Mouse (Mus musculus): ENCODE data around the gene Casp9.

Casp9 gene

GRCm38 (mm10) chr4:141817706-141818105, 24.3 kb downstream of the Casp9 start:
- no peak for DNase-seq (ENCODE audit: low spot score)

DNA sequence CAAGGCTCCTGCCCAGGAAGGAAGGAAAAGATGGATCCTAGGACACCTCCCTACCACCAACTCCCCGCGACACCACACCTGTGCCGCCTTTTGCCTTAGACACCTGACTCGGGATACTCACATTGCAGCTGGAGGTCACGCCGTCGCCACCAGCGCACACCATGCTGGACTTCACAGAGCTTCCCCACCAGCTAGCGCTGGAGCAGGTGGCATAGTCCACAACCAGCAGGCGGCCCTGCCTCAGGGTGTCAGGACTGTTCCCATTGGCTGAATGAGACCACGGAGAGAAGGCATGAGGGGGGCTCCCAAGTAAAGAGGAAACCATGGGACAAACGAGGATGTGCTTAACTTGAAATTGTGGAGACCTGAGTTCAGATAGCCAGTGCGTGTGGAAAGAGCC, 25.4 kb downstream of the Casp9 start:
- no peak for DNase-seq (ENCODE audit: low spot score)

- no peak for DNase-seq (ENCODE audit: low spot score)
These were observed 25.9 kb downstream of the Casp9 start for GRCm38 (mm10) chr4:141819316-141819715.

DNA sequence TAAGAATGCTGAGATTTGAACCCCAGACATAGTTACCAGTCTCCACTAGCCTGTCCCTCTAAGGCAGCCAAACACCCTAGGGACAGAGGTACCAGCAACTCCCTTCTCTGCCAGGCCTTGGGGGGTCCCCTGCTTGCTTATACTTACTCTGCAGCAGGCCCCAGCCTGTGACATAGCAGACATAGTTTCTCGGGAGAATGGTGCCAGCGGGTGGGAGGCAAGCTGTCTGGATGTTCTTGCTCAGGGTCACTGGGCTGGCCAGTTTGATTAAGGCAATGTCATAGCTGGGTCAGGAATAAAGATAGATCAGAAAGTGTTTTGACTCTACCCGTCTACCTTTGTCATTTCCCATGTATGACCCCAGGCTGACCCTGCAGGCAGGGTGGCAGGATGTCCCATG, 27.8 kb downstream of the Casp9 start:
- no peak for DNase-seq (ENCODE audit: low spot score)

GRCm38 (mm10) chr4:141822089-141822488, 28.7 kb downstream of the Casp9 start:
- peak; percentile 6 for DNase-seq (ENCODE audit: low spot score)

DNA sequence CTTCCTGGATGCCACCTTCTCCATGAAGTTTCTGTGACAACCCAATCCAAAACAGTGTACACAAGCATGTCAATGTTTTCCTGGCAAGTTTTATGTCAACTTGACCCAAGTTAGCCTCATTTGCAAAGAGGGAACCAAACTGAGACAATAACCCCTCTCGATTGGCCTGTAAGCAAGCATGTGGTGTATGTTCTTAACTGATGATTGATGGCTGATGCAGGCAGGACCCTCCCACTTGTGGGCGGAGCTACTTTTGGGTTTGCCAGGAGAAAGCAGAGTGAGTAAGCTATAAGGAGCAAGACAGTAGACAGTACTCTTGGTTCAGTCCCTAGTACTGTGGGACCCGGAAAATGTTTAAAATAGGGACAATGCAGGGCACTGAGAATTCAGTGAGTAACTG, 29.6 kb downstream of the Casp9 start:
- peak; percentile 31 for DNase-seq (ENCODE audit: low spot score)

DNA sequence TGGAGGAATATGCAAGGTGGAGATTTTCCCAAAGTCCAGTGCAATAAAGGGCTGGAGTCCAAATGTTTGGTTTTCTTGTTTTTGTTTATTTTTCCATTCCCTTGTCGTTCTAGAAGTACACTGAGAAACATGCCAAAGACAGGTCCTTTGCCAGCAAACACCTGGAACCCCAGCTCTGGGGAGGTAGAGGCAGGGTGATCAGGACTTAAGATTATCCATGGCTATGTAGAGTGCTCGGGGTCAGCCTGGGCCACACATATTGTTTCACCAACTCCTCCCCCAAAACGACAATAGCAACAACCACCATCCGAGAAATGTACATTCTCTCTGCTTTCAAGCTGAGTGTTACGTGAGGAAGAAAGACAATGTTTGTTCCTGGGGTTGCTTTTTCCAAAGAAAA, 32.6 kb downstream of the Casp9 start, which contains the start of gene Cela2a:
Gene Cela2a (minus strand): TSS at position 101 of the 400 bp plus-strand sequence.
- no peak for DNase-seq (ENCODE audit: low spot score)

DNA sequence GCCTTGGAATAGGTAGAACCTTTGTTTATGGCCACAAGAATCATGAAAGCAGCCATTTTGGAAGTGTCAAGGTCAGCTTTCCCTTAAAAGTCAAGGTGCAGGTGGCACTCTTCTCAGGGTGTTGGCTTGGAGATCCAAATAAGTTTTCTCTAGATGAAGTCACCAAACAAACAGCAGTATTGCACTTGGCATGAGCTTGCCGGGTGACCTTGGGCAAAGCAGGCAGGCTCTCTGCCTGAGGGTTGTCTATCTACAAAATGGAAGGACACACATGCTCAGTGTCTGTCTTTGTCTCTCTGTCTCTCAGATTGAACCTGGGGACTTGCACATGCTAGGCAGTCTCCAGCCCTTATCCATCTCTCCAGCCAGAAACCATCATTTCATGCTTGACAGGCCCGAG, 34.0 kb downstream of the Casp9 start:
- no peak for DNase-seq (ENCODE audit: low spot score)

- no peak for DNase-seq (ENCODE audit: low spot score)
These were observed 34.8 kb downstream of the Casp9 start for GRCm38 (mm10) chr4:141828177-141828576.

DNA sequence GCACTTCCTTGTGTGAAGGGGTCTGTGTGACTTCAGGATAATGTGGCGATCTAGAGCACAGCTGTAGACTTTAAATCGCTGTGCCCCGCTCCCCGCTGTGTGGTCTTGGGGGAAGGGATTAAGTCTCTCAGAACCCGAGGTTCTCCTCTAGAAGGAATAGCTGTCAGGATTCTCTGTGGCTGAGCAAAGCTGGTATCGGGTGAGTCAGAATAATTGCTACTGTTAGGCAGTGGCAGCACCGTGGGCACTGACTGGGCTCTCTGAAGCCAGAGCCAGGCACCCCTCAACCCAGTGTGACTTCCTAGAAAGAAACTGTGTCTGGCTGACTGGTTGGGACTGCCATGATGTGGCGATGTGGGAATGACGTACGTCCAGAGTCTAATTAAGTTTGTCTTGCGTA, 37.0 kb downstream of the Casp9 start:
- DNase-seq (ENCODE audit: low spot score), result no peak

- DNase-seq (ENCODE audit: low spot score), result no peak
These were observed 37.9 kb downstream of the Casp9 start for GRCm38 (mm10) chr4:141831361-141831760.

DNA sequence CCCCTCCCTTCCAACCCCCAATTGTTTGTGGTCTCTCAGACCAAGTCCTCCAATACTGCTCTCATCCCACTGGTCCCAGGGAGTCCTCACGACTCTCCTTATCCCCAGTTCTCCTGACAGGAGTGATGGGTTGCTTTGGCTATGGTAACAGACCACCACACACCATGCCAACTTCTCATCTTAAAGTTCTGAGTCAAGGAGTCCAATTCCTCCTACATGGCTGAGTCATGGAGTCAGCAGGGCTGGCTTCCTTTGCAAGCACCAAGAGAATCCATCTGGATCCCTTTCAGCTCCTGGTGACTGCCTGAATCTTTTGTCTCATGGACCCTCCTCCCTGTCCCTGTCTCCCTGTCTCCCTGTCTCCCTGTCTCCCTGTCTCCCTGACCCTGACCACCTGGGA, 40.5 kb downstream of the Casp9 start:
- no peak for DNase-seq (ENCODE audit: low spot score)

DNA sequence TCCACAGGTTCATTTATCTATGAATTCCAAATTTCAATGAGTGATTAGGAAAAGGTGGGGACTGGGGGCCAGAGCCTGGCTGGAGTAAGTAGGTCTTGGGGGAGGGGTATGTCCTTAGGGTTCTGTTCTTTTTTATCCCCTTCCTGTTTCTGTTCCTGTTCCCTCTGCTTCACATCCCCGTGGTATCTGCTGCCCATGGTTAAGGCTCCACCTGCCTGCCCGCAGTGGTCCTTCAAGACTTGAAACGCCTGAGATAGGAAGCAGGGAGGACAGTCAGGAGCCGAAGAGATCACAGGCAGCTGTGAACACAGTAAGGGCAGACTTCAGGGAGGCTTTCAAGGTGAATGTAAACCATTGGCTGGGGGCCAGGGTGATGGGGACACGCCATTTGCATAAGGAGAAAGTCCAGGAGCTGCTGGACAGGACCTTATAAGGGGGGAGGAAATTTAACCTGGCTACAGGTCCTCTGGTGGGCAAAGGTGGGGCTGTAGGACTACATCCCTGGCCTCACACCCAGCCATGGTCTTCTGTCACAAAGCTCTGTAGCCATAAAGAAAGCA, 41.2 kb downstream of the Casp9 start:
- no peak for DNase-seq (ENCODE audit: low spot score)

GRCm38 (mm10) chr4:141845999-141846398, 52.6 kb downstream of the Casp9 start, which contains the start of gene Ctrc:
Gene Ctrc, minus strand, starts transcription at chr4:141846359.
- DNase-seq (ENCODE audit: low spot score), result no peak

- peak; percentile 72 for DNase-seq (ENCODE audit: low spot score)
These were observed 60.0 kb downstream of the Casp9 start for GRCm38 (mm10) chr4:141853437-141853836.

DNA sequence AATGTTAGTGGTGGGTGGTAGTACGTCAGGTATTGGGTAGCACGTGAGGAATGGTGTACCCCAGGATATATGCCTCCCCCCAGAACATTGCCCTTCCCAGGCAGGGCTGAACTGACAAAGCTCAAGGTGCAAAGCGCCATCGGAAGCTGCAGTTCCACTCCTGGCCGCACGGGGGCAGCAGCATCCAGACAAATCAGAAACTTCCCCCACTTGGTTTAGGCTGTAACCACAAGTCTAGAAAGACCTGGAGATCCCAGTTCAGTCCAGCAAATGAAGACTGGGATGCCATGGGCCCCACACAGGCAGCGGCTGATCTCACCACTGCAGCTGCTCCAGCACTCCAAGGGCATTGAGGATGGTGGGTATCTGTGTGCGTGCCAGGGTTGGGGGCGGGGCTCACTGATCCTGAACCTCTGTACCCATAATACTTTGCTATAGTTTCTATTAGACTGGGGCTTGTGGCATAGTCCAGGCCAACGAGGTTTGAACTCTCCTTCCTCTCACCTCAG, 64.1 kb downstream of the Casp9 start:
- DNase-seq (ENCODE audit: low spot score), result peak; percentile 88

DNA sequence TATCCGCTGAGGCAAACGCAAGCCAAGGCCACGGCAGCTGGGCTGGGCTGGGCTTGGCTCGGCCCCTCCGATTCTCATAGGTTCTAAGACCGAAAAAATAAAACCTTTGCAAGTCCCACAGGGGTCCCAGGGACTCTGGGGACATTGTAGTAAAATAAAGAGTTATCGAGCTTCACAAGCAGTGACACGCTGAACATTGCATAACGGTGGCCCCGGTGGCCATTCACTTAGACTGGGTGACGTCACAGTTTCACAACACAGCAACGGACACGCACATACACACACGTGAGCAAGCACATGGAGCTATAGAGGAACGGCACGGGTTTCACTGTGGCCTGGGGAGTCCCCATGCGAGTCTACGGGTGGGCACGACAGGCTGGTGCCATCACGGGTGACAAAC, 65.1 kb downstream of the Casp9 start:
- no peak for DNase-seq (ENCODE audit: low spot score)

- DNase-seq (ENCODE audit: low spot score), result no peak
These were observed 65.9 kb downstream of the Casp9 start for GRCm38 (mm10) chr4:141859351-141859750.

GRCm38 (mm10) chr4:141860246-141860841, 66.9 kb downstream of the Casp9 start:
- no peak for DNase-seq (ENCODE audit: low spot score)

- DNase-seq (ENCODE audit: low spot score), result no peak
These were observed 68.3 kb downstream of the Casp9 start for GRCm38 (mm10) chr4:141861591-141862295.

DNA sequence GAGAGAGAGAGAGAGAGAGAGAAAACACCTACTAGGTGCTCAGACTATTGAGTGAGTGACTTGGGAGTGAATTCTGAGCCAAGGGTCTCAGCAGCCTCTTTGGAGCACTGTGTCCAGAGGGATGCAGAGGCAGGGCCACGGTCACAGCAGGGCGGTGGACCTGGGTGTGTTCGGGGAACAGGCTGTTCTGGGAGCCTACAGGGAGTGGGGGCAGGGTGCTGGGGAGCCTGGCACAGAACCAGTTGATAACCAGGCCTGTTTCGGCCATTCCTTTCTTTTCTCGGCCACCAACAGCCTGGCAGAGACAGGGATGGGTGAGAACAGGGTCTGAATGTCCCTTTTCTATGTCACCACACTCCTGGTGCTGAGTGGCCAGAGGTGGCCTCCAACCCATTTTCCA, 69.5 kb downstream of the Casp9 start:
- no peak for DNase-seq (ENCODE audit: low spot score)

DNA sequence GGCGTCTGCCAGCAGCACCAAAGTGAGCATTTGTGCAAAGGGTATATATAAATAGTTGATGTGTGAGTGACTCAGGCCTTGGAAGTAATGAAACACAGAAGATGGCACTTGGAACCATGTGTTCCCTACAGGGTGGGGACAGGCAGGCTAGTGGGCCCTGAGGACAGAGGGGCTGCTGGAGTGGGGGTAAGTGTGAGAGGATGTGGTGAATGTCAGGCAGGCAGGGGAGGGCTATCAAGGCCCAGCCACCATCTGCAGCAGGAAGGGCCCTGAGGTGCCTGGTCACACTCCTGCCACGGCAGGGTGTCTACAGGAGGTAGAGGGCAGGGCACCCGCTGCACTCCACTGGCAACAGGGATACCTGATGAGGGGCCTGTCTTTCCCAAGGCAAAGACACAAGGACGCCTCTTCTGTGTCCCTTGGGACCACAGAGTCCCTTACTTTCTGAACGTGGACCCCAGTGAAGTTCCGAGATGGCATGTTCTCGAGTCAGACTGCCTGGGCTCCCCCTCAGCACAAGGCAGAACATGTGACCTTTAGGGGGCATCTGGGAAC, 70.4 kb downstream of the Casp9 start:
- DNase-seq (ENCODE audit: low spot score), result no peak

DNA sequence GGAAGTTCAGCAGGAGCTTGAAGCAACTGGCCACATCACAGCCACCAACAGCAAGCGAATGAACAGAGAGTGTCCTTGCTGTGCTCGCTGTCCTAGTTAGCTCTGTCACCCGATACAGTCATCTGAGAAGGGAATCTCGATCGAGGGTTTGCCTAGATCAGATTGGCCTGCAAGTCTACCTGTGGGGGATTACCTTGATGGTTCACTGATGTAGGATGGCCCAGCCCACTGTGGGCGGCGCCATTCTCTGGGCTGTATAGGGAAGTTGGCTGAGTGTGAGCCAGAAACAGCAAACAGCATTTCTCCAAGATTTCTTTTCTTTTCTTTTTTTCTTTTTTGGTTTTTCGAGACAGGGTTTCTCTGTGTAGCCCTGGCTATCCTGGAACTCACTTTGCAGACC, 71.1 kb downstream of the Casp9 start:
- DNase-seq (ENCODE audit: low spot score), result no peak

Data from embryo, embryonic 10.5 days (tissue).